1 mouse cellular context compared by ENCODE assay signal in genomic region chr6:83711725-83712475, GRCm38 (mm10).
TF ChIP-seq lines count a peak whose summit lies in the region.

No protein-coding gene starts in this region.

TF ChIP-seq in CH12.LX, 34 proteins besides CTCF, POLR2A, EP300 and RAD21:
- TF ChIP-seq ELF1 (IDR thresholded peaks at IDR 0.05; ENCODE audit: low read depth, low read length): no peak
